Mouse (Mus musculus) neural tube, embryonic 15.5 days (tissue): Measurements from ENCODE around the gene Snapc2. TPM values are rescaled to one million over a fixed set of nuclear protein-coding genes. Genes with fewer than 3 reads are reported as not detected.

Source experiments
- ATAC-seq: fragments of 200-750 bp; cut with Nextera tagmentation; 2 replicates; pipeline ENCODE4 v1.8.0; 2017; ENCODE audit warnings: mild to moderate bottlenecking, moderate TSS enrichment, moderate library complexity; ENCODE audit not compliant: low FRiP score
- H3K27ac ChIP-seq: fragments of 300-500 bp; sonication (generic); replicated peaks from 2 replicates; pipeline ENCODE4 v1.5.1; 2015; ENCODE audit warnings: mild to moderate bottlenecking, inconsistent platforms
- H3K27me3 ChIP-seq: fragments of 300-500 bp; sonication (generic); replicated peaks from 2 replicates; pipeline ENCODE4 v1.6.1; 2015; ENCODE audit warnings: inconsistent platforms
- H3K36me3 ChIP-seq: fragments of 300-500 bp; sonication (generic); 2 replicates; pipeline ENCODE4 v1.6.1; 2015; ENCODE audit warnings: inconsistent platforms
- H3K4me1 ChIP-seq: fragments of 300-500 bp; sonication (generic); 2 replicates; pipeline ENCODE4 v1.6.1; 2015; ENCODE audit warnings: inconsistent platforms
- H3K4me2 ChIP-seq: fragments of 300-500 bp; sonication (generic); 2 replicates; pipeline ENCODE4 v1.6.1; 2015; ENCODE audit warnings: inconsistent platforms, mild to moderate bottlenecking, moderate library complexity
- H3K4me3 ChIP-seq: fragments of 300-500 bp; sonication (generic); replicated peaks from 2 replicates; pipeline ENCODE4 v1.5.1; 2015; ENCODE audit warnings: mild to moderate bottlenecking, inconsistent platforms
- H3K9ac ChIP-seq: fragments of 300-500 bp; sonication (generic); replicated peaks from 2 replicates; pipeline ENCODE4 v1.6.1; 2015; ENCODE audit warnings: mild to moderate bottlenecking, inconsistent platforms
- H3K9me3 ChIP-seq: fragments of 300-500 bp; sonication (generic); replicated peaks from 2 replicates; pipeline ENCODE4 v1.6.1; 2016; ENCODE audit warnings: inconsistent platforms
- WGBS: fragments of 180-500 bp; shearing (Covaris S2); methylation state at CpG from one replicate; pipeline ENCODE4 v1.1.7; 2015; ENCODE audit warnings: mixed read lengths; 5-methylcytosine and 5-hydroxymethylcytosine counted together
- polyA plus RNA-seq: library from polyadenylated mRNA; unstranded; fragments of >200 nt; fragmentation: Nextera tagmentation; extraction: Ambion mirVana; gene quantifications from 2 replicates; pipeline ENCODE4 v1.2.1, GENCODE M21; 2015

Snapc2 gene
- polyA plus RNA-seq, 1 experiment from 2014 or later: 69.3 TPM

DNA sequence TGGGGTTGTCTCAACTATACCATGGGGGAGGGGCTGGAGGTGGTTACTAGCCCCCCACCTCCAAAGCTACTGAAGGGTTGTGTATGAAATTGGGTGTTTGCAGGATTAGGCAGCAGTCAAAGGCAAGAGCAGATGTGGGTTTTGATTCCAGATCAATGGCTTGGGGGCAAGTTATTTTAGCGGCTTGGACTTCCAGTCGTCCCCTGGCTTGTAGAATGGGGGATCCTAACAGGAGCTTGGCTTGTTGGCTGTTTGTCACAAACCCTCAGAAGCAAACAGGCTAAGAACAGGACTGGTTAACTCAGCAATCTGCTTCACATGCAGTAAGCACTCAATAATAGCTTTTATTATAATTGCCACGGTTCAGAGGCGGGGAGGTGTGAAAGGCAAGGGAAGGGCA, 4.5 kb downstream of the Snapc2 start:
- Histone ChIP-seq H3K9me3 (no peaks in the 10 kb centered on the region), H3K9ac (peak overlapping the region; percentile 87), H3K27ac (peak overlapping the region; percentile 93), H3K36me3 (peaks cover 47% of the 10 kb centered on the region), H3K27me3 (no peaks in the 10 kb centered on the region), H3K4me3 (peak overlapping the region; percentile 90), H3K4me2 (peak overlapping the region; percentile 76), H3K4me1 (peaks cover 58% of the 10 kb centered on the region)
- no peak for ATAC-seq
- 58% methylated on average over 4 of the region's 4 CpGs for WGBS

DNA sequence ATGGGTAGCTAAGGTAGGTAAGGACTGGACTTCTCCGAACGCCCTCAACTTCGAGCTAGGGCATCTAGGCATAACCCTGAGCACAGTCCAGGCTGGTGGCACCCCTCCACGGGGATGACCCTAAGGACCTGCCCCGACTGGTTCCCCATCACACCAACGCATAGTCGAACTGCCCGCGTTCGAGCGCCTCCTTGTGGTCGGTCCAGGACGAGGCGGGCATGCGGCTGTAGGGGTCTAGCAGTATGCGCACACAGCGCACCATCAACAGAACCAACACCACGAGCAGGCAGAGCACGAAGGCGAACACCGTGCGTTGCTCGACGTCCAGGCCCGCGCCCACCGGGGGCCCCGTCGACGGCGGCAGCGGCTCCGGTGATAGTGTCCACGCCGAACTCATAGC, 5.4 kb downstream of the Snapc2 start:
- ATAC-seq: peak; percentile 57
- peak overlapping the region; percentile 87 for H3K9ac ChIP-seq
- H3K27me3 ChIP-seq: no peaks in the 10 kb centered on the region
- peaks cover 54% of the 10 kb centered on the region for H3K4me1 ChIP-seq
- no peaks in the 10 kb centered on the region for H3K9me3 ChIP-seq
- H3K27ac ChIP-seq: peak overlapping the region; percentile 93
- 2% methylated on average over 35 of the region's 35 CpGs for WGBS
- peaks cover 55% of the 10 kb centered on the region for H3K36me3 ChIP-seq
- H3K4me3 ChIP-seq: peak overlapping the region; percentile 90
- H3K4me2 ChIP-seq: peak overlapping the region; percentile 76

DNA sequence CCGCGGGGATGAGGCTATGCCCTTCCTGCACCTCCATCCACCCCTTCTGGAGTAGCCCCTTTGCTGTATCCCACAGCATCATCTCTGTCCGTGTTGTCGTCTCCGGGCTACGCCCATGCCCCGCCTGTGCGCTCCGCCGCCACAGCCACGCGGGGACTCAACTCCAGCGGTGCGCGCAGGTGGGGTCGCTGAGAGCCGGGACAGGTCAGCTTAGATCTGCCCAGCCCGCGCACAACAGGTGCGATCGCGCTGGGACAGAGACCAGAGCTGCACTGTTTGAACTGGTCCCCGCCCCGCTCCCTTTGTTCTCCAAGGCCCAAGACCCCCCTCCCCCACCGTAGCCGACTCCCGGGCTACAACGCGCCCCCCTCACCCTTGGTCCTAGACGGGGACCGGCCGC, 5.8 kb downstream of the Snapc2 start:
- 0% methylated on average over 32 of the region's 32 CpGs for WGBS
- peak overlapping the region; percentile 93 for H3K27ac ChIP-seq

DNA sequence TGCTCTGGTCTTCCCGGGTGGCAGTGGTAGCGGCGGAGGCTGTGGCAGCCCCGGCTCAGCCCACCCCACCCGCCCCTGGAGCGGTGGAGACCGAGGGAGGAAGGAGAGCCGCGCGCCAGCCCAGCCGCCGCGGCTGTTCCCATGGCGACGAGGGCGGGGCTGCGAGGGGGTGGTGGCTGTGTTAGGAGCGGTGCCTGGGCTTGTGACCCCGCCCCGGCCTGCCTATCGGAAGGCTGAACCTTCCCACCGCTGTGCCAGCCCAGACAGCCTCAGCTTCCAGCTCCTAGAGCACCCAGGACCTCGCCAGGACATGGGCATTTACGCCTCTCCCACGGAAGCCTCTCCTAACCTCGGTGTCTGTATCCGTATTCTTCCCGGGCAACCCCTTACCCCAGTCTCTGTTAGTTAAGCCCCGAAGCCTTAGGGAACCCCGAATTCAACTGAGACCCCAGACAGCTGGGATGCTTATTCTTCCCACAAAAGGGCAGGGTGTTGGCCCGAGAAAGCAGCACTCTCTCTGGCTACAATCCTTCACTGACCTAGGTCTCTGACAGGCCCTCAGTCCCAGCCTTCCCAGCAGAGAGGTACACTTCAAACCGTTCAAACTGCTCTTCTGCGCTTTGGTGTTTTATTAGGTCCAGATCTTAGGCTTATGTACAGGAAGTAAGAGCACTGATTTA, 6.4 kb downstream of the Snapc2 start, which contains the start of gene Ctxn1:
Gene Ctxn1, minus strand, starts transcription at position 150 of the 680 bp plus-strand sequence.
- 5% methylated on average over 26 of the region's 33 CpGs for WGBS
- Histone ChIP-seq H3K36me3 (peaks cover 65% of the 10 kb centered on the region), H3K27ac (peak within 1 kb of the TSS; percentile 93), H3K9ac (peak within 1 kb of the TSS; percentile 87), H3K4me3 (peak within 1 kb of the TSS; percentile 90), H3K27me3 (no peaks in the 10 kb centered on the region), H3K9me3 (no peaks in the 10 kb centered on the region), H3K4me2 (peak within 1 kb of the TSS; percentile 76), H3K4me1 (peaks cover 45% of the 10 kb centered on the region)
- peak; percentile 92 for ATAC-seq

More for the DNA sequence above, 5.8 kb downstream of the Snapc2 start:
- peak; percentile 75 for ATAC-seq
- Histone ChIP-seq H3K4me3 (peak overlapping the region; percentile 90), H3K9ac (peak overlapping the region; percentile 87), H3K4me1 (peaks cover 51% of the 10 kb centered on the region), H3K36me3 (peaks cover 60% of the 10 kb centered on the region), H3K27me3 (no peaks in the 10 kb centered on the region), H3K4me2 (peak overlapping the region; percentile 76), H3K9me3 (no peaks in the 10 kb centered on the region)

DNA sequence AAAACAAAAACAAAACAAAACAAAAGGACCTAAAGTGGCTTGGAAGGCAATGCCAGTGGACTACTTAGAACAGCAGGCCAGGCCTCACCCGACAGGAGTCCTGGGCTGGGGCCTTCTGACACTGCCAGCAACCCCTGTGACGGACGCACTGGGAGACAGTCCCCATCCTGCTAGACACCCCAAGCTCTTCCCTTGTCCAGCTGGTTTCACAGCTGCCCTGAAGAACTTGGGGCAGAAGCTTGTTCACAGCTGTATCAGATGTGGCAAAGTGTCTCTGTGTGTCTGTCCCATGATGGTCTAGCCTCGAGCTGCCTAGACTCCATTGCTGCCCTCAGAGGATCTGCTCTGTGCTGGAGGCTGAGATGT, 6.9 kb downstream of the Snapc2 start:
- Histone ChIP-seq H3K4me1 (peaks cover 40% of the 10 kb centered on the region), H3K27me3 (no peaks in the 10 kb centered on the region), H3K4me2 (peak overlapping the region; percentile 76), H3K9me3 (no peaks in the 10 kb centered on the region), H3K27ac (peak overlapping the region; percentile 93), H3K9ac (peak overlapping the region; percentile 87), H3K4me3 (no peak overlapping the region), H3K36me3 (peaks cover 66% of the 10 kb centered on the region)
- 85% methylated on average over 4 of the region's 4 CpGs for WGBS
- no peak for ATAC-seq

DNA sequence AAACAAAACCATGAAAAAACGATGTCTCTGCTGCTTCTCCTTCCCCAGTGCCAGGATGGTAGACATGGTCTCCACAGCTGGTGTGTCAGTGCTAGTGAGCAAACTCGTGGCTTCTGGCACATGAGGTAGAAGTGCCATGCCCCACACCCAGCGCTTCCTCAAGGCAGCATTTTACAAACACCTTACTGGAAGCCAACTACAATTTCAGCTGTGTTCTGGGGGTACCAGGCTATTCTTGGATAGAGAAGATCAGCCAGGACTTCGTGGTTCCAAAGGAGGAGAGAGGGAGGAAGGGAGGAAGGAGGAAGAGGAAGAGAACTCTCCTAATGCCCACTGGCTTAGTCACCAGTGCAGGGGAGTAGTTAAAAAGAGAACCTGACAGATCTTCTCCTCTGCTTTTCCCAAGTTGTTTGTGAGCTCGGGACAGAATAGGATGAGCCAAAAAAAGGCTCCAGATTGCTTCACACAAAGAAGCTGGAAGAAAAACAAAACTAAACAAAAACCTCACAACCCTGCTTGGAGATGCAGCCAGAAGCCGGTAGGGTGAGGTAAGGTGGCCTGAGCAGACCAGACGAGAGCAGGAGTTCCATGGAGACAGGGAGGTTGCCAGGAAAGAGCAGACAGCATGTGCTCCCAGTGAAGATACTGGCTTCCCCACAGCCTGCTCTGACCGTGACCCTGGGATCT, 10.4 kb downstream of the Snapc2 start:
- no peaks in the 10 kb centered on the region for H3K9me3 ChIP-seq
- no peaks in the 10 kb centered on the region for H3K27me3 ChIP-seq
- no peak overlapping the region for H3K4me3 ChIP-seq
- H3K4me1 ChIP-seq: peaks cover 11% of the 10 kb centered on the region
- WGBS: 92% methylated on average over 8 of the region's 8 CpGs
- H3K4me2 ChIP-seq: no peak overlapping the region
- H3K36me3 ChIP-seq: peaks cover 83% of the 10 kb centered on the region
- no peak overlapping the region for H3K27ac ChIP-seq
- H3K9ac ChIP-seq: no peak overlapping the region
- ATAC-seq: no peak

DNA sequence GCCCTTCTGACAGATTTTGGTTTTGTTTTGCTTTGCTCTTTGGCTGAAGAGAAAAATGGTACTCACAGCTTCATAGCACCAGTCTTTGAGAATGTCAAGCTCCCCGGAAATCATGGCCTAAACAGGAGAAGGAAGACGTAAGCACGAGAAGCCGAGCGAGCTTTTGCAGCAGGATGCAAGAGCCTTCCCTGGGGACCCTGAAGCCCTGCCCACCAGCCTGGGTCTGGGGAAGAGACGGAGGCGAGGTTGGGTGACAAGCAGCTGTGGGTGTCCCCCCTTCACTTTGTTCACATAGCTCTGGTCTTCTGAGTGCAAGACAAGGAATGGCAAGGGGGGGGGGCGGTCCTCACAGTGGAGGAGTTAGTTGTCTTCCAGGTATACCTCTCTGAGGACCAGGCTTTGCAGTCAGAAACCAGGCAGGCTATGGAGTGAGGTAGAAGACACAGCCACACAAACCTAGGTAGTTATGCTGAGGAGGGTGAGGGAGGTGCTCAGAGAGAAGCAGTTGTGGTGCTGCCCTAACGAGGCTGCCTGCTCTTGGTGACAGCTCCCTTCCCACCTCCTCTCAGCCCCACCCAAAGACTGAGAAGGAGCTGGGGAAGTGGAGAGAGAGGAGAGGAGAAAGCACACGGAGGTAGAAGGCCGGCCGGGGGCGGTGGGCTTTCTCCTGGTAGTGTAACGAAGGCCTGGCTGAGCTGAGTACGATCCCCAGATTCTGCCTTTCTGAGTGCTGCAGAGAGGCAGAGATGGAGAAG, 12.5 kb downstream of the Snapc2 start:
- H3K36me3 ChIP-seq: peaks cover 97% of the 10 kb centered on the region
- no peak overlapping the region for H3K4me2 ChIP-seq
- no peak overlapping the region for H3K27ac ChIP-seq
- no peak overlapping the region for H3K9ac ChIP-seq
- H3K4me1 ChIP-seq: no peaks in the 10 kb centered on the region
- WGBS: 95% methylated on average over 15 of the region's 15 CpGs
- no peak for ATAC-seq
- no peak overlapping the region for H3K4me3 ChIP-seq
- no peaks in the 10 kb centered on the region for H3K27me3 ChIP-seq
- H3K9me3 ChIP-seq: no peaks in the 10 kb centered on the region

DNA sequence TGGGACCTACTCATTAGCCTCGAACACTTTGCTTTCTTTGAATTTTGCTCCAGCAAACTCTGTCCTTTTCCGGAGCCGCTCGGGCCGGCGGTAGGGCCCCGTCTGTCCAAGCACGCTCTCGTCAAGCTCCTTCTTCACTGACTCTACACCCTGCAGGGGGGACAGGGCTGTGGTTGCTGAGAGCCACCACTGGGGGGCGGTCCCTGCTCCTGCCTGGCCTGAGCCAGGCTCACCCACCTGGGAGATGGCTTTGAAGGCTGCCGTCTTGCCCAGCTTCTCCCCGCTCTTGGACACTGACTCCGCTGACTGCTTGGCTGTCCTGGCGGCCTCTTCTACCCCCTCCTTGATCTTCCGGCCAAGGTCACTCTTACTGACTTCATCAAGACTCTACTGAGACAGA, 14.7 kb downstream of the Snapc2 start:
- no peak overlapping the region for H3K9ac ChIP-seq
- no peaks in the 10 kb centered on the region for H3K27me3 ChIP-seq
- H3K9me3 ChIP-seq: no peaks in the 10 kb centered on the region
- H3K36me3 ChIP-seq: peaks cover 94% of the 10 kb centered on the region
- H3K27ac ChIP-seq: no peak overlapping the region
- no peak overlapping the region for H3K4me3 ChIP-seq
- no peak for ATAC-seq
- WGBS: 84% methylated on average over 15 of the region's 15 CpGs
- no peak overlapping the region for H3K4me2 ChIP-seq
- H3K4me1 ChIP-seq: no peaks in the 10 kb centered on the region

DNA sequence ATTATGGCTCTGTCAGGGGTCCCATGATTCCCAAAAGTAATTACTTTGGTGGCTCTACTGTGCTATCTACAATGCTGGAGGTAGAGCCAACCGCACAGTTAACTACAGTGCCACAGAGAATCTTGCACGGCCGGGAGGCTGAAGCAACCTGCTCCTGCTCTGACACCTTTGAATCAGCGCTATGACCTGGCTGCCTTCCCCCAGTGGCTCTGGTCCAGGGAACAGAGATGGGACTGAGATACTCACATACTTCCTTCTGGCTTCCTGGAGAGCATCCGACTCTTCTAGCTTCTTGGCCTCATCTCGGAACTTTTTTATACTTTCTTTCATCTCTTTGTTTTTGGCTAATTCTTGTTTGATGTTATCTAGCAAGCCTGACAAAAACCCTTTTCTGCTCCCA, 16.7 kb downstream of the Snapc2 start:
- H3K27me3 ChIP-seq: no peaks in the 10 kb centered on the region
- no peak overlapping the region for H3K4me3 ChIP-seq
- no peak overlapping the region for H3K9ac ChIP-seq
- no peak overlapping the region for H3K27ac ChIP-seq
- peaks cover 2% of the 10 kb centered on the region for H3K4me1 ChIP-seq
- H3K36me3 ChIP-seq: peaks cover 87% of the 10 kb centered on the region
- 91% methylated on average over 6 of the region's 6 CpGs for WGBS
- ATAC-seq: no peak
- H3K9me3 ChIP-seq: no peaks in the 10 kb centered on the region
- H3K4me2 ChIP-seq: no peak overlapping the region

DNA sequence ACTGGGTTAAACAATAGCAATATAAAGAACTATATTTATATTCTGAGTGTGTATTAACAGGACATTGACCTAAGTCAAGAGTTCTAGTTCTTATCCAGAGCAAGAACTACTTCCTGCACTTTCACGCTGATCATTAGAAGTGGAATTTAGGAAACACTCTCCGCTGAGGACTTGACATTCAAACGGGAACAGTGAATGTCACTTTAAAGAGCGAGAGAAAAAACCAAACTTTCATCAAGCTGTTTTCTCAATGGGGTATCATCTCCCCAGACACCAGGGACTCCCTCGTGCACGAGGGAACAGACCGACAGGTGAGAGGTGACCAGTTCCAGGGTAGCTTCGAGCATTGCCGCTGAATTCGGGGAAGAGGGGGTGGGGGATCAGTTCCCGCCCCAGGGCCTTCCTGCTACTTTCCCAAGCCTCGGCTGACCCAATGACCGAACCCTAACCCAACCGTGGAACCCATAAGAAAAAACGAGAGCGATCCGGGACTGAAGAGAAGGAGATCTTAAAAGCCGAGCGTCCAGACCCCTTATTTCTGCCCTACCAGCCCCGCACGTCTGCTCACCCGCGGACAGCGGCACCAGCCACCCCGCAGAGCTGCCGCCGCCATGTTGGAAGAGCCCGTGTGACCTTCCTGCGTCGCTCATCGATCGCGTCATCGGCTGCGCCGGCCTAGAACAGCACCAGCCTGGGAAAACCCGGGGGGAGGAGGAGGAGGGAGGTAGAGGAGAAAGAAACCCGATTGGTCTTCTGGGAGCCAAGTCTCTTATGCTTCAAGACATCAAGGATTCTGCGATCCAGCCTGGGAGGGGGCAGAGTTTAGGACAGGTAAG, 22.6 kb downstream of the Snapc2 start, which contains the start of gene Timm44:
Gene Timm44, minus strand, starts transcription at position 639 of the 836 bp plus-strand sequence.
- under 1% methylated on average over 39 of the region's 39 CpGs for WGBS
- Histone ChIP-seq H3K9me3 (no peaks in the 10 kb centered on the region), H3K27ac (peak within 1 kb of the TSS; percentile 83), H3K4me1 (peaks cover 14% of the 10 kb centered on the region), H3K4me2 (peak within 1 kb of the TSS; percentile 64), H3K36me3 (peaks cover 28% of the 10 kb centered on the region), H3K27me3 (no peaks in the 10 kb centered on the region), H3K4me3 (peak within 1 kb of the TSS; percentile 67), H3K9ac (peak within 1 kb of the TSS; percentile 65)
- ATAC-seq: peak; percentile 96

DNA sequence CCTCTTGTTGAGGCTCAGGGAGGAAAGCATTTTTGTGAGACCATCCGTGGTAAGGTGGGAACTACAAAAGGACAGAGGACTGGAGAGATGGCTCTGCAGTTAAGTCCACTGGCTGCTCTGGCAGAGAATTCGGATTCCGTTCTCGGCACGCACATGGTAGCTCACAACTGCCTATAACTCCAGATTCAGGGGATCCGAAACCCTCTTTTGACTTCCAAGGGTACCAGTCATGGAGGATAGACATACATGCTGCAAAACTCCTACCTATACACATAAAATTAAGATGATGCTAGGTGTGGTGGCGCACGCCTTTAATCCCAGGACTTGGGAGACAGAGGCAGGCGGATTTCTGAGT, 23.2 kb downstream of the Snapc2 start:
- Histone ChIP-seq H3K27me3 (no peaks in the 10 kb centered on the region), H3K4me1 (peaks cover 14% of the 10 kb centered on the region), H3K4me3 (peak overlapping the region; percentile 67), H3K27ac (peak overlapping the region; percentile 83), H3K9ac (peak overlapping the region; percentile 65), H3K4me2 (peak overlapping the region; percentile 64), H3K36me3 (peaks cover 23% of the 10 kb centered on the region), H3K9me3 (no peaks in the 10 kb centered on the region)
- WGBS: 25% methylated on average over 9 of the region's 9 CpGs
- no peak; the same call in none of the 2 replicates for ATAC-seq
